Mouse (Mus musculus) R1 (cell line): ENCODE results near the gene Vmn1r59.
"Not testable (repeated sequence)": the region's sequence is repeated elsewhere in the genome, so short reads cannot be mapped to it uniquely, and the experiment has no call there.

Experiments
- DNase-seq: peaks from one replicate; pipeline ENCODE4 v3.0.0-alpha.2; 2018; ENCODE audit warnings: low read depth, low spot score

The Vmn1r59 gene

GRCm38 (mm10) chr7:5456674-5457073, at the start of gene Vmn1r59:
TSS of gene Vmn1r59 (minus strand) at chr7:5456774.
- DNase-seq: no peak

GRCm38 (mm10) chr7:5493856-5494255, 37.3 kb upstream of the Vmn1r59 start, which contains the start of gene Vmn2r28:
TSS of gene Vmn2r28 (minus strand) at chr7:5493956.
- not testable (repeated sequence) for DNase-seq

GRCm38 (mm10) chr7:5454011-5454410, 2.6 kb downstream of the Vmn1r59 start:
- DNase-seq: not testable (repeated sequence)

- no peak for DNase-seq
These were observed 7.9 kb downstream of the Vmn1r59 start for GRCm38 (mm10) chr7:5448627-5449026.

GRCm38 (mm10) chr7:5413296-5413695, 43.3 kb downstream of the Vmn1r59 start, which contains the start of gene Vmn1r58:
TSS of gene Vmn1r58 (minus strand) at chr7:5413396.
- not testable (repeated sequence) for DNase-seq

- DNase-seq: no peak
These were observed 50.4 kb downstream of the Vmn1r59 start for GRCm38 (mm10) chr7:5406201-5406600.
